Mouse (Mus musculus) Patski (cell line): ENCODE measurements around the gene Inpp5f. TPM values are rescaled to one million over a fixed set of nuclear protein-coding genes. Genes with fewer than 3 reads are reported as not detected.

Source experiments
- ATAC-seq: fragments of 100-300 bp; one replicate; pipeline ENCODE4 v1.8.0; 2021
- CTCF ChIA-PET: fragments of 350-600 bp; sonication (Branson Sonifier 250); formaldehyde crosslinking; loops from one replicate; lab custom pipeline; 2022; ENCODE audit warnings: inconsistent platforms; lab: Charles Lee
- POLR2A ChIA-PET: fragments of 350-600 bp; sonication (Branson Sonifier 250); formaldehyde crosslinking; loops from one replicate; lab custom pipeline; 2022; ENCODE audit warnings: antibody characterized with exemption, inconsistent platforms; lab: Charles Lee
- DNase-seq: peaks from one replicate; pipeline ENCODE4 v3.0.0-alpha.2; 2011; ENCODE audit warnings: low read depth, low spot score
- H3K27me3 ChIP-seq: fragments of 371-371 bp; one replicate; pipeline ENCODE4 v1.5.1; 2021
- CTCF ChIP-seq: fragments of 100-300 bp; IDR thresholded peaks from one replicate; pipeline ENCODE4 v1.5.1; 2021
- in situ Hi-C: fragments of 300-500 bp; cut with MboI; formaldehyde crosslinking; loops from 3 replicates; pipeline ENCODE4 v1.11.1; 2018; ENCODE audit warnings: low pct_unique_long_range_greater_than_20kb, mixed read lengths
- polyA plus RNA-seq: library from polyadenylated mRNA; unstranded; gene quantifications from one replicate; pipeline ENCODE4 v1.2.3, GENCODE M21; 2021

Gene Inpp5f
- polyA plus RNA-seq, 1 experiment from 2014 or later = 44.3 TPM

DNA sequence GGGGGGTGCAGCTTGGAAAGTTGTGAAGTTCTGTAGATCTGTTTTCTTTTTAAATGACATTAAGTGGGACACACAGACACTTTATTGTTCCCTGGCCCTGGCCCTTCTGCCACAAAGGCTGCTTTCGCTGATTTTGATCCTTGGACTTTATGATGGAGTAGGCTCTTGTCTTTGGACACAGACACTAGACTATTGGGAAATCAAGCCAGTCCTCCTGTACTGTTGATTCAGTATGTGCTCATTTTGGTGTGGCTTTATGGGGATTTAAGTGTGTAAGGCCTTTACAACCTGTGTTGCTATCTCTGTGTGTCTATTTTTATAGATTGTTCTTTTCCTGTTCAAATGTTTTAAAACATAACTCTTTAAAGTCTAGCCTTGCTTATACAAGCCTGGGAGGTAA lies 6.5 kb downstream of the Inpp5f start:
- in situ Hi-C loops = no loop called here
- no peak for TF ChIP-seq CTCF
- CTCF ChIA-PET = interaction anchor here (1.1 kb wide), 1 partner anchor 105 kb away, joined by 3 read pairs; no protein-coding TSS in a partner anchor
- H3K27me3 ChIP-seq = no peaks in the 10 kb centered on the region
- DNase-seq (no peak), ATAC-seq (no peak)
- POLR2A ChIA-PET = no interaction called here

DNA sequence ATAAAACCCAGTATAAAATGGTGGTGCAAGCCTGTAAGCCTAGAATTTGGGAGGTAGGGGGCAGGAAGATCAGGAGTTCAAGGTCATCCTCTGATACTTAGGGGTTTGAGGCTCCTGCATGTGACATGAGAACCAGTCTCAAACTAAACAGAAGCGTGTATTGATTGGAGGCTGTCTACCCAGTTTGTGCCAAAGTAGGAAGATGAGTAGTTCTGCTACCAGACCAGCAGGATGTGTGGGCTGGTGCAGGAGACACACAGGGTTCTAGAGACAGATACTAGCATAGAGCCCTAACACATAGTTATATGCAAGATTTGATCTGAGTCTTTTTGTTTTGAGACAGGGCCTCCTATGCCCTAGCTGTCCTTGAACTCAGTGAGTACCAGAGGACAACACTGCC lies 9.1 kb downstream of the Inpp5f start:
- ATAC-seq = no peak
- no peak for TF ChIP-seq CTCF
- no peaks in the 10 kb centered on the region for H3K27me3 ChIP-seq
- in situ Hi-C loops = no loop called here
- ChIA-PET POLR2A (no interaction called here), CTCF (interaction anchor here (1.6 kb wide), 1 partner anchor 10 kb away, joined by 6 read pairs; no protein-coding TSS in a partner anchor)
- DNase-seq = no peak

DNA sequence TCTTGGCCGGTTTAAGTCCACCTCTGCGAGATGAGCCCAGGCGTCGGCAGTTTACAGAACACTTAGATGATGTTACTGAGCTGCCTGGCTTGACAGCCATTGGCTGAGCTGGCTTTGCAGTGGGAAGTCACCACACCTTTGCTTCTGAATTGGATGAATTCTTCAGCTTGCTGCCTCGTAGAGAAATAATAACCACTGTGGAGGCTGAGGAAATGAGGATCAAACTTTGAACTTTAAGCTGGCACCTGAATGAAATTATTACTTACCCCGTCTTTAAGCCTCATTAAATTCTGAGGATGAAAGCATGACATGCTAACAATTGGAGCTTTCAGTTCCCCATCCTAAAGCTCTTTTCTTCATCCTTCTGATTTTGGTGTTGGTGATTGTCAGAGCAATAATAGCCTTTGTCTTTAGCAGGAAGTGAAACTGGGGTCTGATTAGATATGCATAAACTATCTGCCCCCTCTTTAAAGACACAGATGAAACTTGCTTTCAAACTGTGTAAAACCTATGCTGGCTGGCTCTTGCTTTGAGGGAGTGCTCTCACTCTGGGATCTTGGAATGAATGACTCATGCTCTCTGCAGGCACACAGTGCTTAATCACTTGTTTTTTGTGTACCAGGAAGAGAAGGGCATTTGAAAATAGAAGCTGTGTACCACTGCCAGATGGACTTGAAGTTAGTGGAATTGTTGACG lies 11.3 kb downstream of the Inpp5f start:
- DNase-seq (peak; percentile 62), ATAC-seq (peak; percentile 79)
- CTCF ChIA-PET = interaction anchor here (1.1 to 2.1 kb wide), 7 partner anchors 8 to 148 kb away, joined by 3 to 9 read pairs (median 6); partner anchors contain the start of gene Bag3
- no peak for TF ChIP-seq CTCF
- no peaks in the 10 kb centered on the region for H3K27me3 ChIP-seq
- POLR2A ChIA-PET = no interaction called here
- in situ Hi-C loops = no loop called here

DNA sequence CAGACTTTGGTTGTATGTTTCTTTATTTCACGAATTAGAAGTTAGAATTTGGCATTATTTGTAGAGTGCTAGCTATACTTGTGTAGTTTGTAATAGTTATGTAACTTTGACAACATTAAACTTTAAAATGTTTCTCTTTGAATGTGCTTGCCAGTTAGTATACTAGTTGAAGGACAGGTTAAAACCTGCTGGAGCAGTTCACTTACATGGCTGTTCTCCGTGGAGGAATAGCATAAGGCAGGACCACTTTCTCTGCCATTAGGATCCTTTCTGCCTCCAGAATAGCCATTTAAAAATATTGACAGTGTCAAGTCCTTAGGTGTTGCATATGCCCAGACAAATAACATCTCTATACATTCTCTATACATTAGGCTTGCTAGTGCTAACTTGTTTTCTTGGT lies 11.9 kb downstream of the Inpp5f start:
- POLR2A ChIA-PET = no interaction called here
- CTCF ChIA-PET = interaction anchor here (1.1 to 2.0 kb wide), 6 partner anchors 9 to 149 kb away, joined by 3 to 9 read pairs (median 5); partner anchors contain the start of gene Bag3
- no peak for ATAC-seq
- TF ChIP-seq CTCF = no peak
- H3K27me3 ChIP-seq = no peaks in the 10 kb centered on the region
- DNase-seq = no peak
- in situ Hi-C loops = no loop called here

DNA sequence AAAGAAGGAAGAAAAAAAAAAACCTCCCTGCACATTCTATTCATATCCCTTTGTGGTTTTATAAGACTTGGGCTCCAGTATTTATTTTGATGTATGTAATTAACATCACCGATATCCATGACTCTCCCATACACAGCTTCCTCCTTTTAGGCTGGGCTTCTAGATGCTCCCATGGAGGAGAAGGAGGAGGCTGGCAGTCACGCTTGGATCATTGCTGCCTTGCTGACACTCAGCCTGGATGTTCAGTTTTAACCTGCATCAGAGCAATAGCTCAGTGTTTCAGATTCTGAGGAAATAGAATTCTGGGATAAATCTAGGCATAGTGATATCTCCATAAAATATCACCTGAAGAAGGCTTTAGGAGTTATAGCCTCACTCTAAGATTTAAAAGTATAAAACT lies 14.3 kb downstream of the Inpp5f start:
- H3K27me3 ChIP-seq = no peaks in the 10 kb centered on the region
- in situ Hi-C loops = loop anchor here (25.0 kb wide), 1 partner anchor 112 kb away; the partner anchor contains the start of genes Mcmbp and Sec23ip
- DNase-seq (no peak), ATAC-seq (no peak)
- no peak for TF ChIP-seq CTCF
- ChIA-PET POLR2A (interaction anchor here (0.7 kb wide), 1 partner anchor 171 kb away, joined by 7 read pairs; no protein-coding TSS in a partner anchor), CTCF (no interaction called here)

DNA sequence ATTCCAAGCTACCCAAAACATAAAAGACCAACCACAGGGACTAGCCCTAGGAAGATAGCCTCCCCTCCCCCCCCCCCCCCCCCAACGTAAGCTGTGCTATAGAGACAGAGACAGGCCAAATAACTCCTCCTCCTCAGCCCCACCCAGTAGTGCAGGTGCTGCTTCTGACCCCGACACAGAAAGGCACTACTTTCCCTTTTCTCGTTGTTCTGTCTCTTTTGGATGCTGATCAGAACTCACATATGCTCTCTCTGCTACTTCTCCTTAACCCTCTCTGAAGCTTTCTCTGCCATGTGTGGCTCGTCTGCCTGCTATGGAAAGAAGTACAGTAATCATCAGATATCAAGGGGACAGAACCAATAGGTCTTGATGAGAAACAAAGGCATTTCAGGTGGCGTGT lies 15.5 kb downstream of the Inpp5f start:
- in situ Hi-C loops = loop anchor here (25.0 kb wide), 1 partner anchor 111 kb away; the partner anchor contains the start of genes Mcmbp and Sec23ip
- DNase-seq = no peak
- H3K27me3 ChIP-seq = no peaks in the 10 kb centered on the region
- no peak for ATAC-seq
- no peak for TF ChIP-seq CTCF
- ChIA-PET CTCF (interaction anchor here (0.9 to 2.2 kb wide), 4 partner anchors 9 to 80 kb away, joined by 3 to 7 read pairs (median 4); no protein-coding TSS in a partner anchor), POLR2A (interaction anchor here (0.9 kb wide), 1 partner anchor 15 kb away, joined by 4 read pairs; the partner anchor contains the start of gene Inpp5f)

DNA sequence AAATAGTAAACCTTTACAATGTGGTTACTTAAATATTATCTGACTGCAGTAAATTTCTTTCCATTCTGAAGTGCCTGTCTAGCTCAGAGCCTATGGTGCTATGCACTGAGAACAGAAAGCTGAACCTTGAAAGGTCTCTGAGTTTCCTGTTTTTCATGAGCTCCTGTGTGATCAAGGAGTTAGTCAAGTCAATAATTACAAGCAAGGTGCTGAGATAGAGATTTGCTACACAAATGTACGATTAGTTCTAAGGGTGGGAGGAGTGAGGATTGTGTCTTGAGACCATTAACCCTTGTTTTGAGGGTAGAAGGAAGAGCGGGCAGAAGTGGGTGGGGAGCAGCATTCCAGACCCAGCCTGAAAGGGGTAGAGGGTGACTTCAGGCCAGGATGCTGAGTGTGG lies 16.1 kb downstream of the Inpp5f start:
- ATAC-seq (no peak), DNase-seq (no peak)
- ChIA-PET POLR2A (interaction anchor here (0.9 kb wide), 1 partner anchor 16 kb away, joined by 4 read pairs; the partner anchor contains the start of gene Inpp5f), CTCF (interaction anchor here (0.9 to 2.2 kb wide), 4 partner anchors 9 to 79 kb away, joined by 3 to 7 read pairs (median 4); no protein-coding TSS in a partner anchor)
- in situ Hi-C loops = loop anchor here (25.0 kb wide), 1 partner anchor 110 kb away; the partner anchor contains the start of genes Mcmbp and Sec23ip
- no peaks in the 10 kb centered on the region for H3K27me3 ChIP-seq
- no peak for TF ChIP-seq CTCF

DNA sequence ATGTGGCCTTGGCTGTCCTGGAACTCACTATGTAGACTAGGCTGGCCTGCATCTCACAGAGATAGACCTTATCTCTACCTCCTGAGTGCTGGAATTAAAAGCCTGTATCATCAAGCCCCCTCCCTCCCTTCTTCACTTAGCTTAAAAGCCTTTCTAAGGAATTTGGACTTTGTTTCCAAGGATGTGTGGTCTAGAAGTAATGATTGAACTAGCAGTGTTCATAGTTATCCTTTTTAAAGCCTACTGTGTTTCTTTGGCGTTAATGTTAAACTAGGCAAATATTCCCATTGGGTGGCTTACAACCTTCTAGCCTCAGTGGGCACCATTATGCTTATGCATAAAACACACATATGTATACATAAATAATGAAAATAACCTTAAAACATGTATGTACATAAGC lies 16.6 kb downstream of the Inpp5f start:
- no peak for TF ChIP-seq CTCF
- in situ Hi-C loops = loop anchor here (25.0 kb wide), 1 partner anchor 110 kb away; the partner anchor contains the start of genes Mcmbp and Sec23ip
- no peaks in the 10 kb centered on the region for H3K27me3 ChIP-seq
- ATAC-seq (no peak), DNase-seq (no peak)
- CTCF ChIA-PET = interaction anchor here (0.9 to 2.2 kb wide), 4 partner anchors 8 to 78 kb away, joined by 3 to 7 read pairs (median 4); no protein-coding TSS in a partner anchor
- POLR2A ChIA-PET = no interaction called here

DNA sequence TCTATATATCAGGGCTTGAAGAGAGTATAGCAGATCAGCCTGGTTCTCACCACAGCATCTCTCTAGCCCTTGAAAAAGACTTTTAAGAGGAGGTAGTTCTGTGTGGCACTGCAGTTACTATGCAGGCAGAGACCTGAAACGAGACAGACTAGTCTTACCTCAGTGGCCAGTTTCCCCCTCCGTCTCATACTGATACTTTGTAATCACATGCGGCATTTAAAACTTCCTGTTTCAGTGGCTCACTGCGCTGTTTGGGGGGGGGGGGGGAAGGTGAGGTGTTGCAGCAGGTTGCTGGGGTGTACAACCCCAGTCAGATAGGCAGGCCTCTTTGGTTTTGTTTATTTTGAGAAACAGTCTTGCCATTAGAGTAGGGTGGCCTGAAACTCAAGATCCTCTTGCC lies 22.0 kb downstream of the Inpp5f start:
- ATAC-seq (no peak), DNase-seq (no peak)
- CTCF ChIA-PET = no interaction called here
- in situ Hi-C loops = loop anchor here (25.0 kb wide), 1 partner anchor 104 kb away; the partner anchor contains the start of genes Mcmbp and Sec23ip
- no peak for TF ChIP-seq CTCF
- POLR2A ChIA-PET = no interaction called here
- H3K27me3 ChIP-seq = no peaks in the 10 kb centered on the region

DNA sequence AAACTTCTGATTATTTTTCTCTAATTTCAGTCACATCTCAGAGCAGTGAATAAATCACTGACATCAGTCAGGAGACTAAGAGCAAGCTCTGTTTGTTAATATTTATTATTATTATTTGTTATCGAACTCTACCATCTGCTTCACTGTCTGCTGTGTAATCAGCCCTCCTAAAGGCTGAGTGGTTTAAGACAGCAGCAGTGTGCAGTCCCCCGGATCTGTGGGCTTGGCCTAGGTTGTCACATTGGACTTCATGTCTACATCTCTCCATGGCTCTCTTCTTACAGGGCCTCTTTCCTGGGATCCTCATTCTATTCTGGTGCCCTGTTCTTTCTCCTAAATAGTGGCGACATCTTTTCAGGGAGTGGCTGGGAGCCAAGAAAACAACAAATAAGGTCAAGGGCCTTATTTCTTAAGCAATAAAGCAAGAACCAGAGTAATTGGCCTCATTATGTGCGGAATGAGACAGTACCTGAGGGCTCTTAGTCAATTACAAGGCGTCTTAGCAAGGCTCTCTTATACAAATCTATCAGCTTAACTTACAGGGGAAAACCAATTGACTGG lies 28.9 kb downstream of the Inpp5f start:
- ChIA-PET POLR2A (no interaction called here), CTCF (interaction anchor here (1.0 to 2.2 kb wide), 2 partner anchors 12 to 16 kb away, joined by 3 to 5 read pairs; no protein-coding TSS in a partner anchor)
- DNase-seq (no peak), ATAC-seq (no peak)
- in situ Hi-C loops = loop anchor here (25.0 kb wide), 1 partner anchor 97 kb away; the partner anchor contains the start of genes Mcmbp and Sec23ip
- no peaks in the 10 kb centered on the region for H3K27me3 ChIP-seq
- no peak for TF ChIP-seq CTCF
